Mouse (Mus musculus): Measurements from ENCODE around the gene Lrig1. TPM values are rescaled to one million over a fixed set of nuclear protein-coding genes. Genes with fewer than 3 reads are reported as not detected.

Gene Lrig1
- total RNA-seq, 2 experiments from 2014 or later: 27.0 to 27.8 TPM

DNA sequence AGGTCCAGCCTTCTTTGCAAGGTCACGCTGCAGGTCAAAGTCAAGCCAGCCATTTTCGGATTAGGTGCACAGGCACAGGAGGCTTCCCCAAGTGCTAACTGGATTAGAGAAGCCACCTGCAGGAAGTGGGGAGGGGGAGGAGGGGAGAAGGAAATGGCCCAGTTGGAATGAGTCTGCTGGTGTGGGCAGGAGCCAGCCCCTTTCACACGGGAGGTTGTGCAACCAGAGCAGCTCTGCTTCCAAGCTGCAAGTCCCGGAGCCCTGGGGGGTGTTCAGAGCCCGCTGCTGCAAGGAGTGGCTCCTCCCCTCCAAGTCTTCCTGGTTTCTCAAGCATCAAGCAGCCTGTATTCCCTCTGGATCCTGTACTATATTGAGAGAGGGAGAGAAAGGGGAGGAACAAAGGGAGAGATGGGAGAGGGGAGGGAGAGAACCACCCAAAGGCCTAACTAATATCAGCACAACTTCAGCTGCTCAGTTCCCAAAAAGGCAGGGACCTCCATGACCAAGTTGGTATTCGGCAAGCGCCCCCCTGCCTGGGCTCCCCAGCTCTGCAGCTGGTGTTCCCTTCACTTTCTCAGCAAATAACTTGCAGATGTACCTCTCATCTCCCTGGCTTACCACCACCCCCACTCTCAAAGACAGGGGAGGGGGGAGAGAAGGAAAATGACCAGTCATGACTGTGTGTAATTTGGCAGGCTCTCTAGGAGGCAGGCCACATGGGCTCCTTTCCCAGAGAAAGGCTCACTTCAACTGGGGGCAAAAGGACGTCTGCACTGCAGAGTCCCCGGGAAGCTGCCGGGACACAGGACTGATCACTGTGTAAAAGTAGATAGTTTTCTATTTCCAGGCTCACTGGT lies 52.2 kb downstream of the Lrig1 start:
- peak in 1 of 2 experiments; percentile 49 for DNase-seq

DNA sequence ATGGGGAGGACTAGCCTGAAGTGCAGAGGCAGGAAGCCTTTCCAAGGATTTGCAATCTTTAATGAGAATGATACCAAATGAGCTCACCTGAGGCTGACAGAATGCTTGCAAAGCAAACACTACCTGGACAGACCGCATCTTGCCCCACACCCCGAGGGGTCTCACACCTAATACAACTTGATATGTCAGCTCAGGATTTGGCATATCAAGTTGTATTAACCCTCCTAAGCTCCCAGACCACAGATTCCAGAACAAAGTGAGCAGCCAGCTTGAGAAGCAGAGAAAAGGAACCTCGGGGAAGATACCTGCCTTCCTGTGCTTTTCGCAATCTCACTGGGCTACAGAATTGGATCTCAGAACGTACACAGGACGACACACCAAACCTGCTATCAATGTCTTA lies 53.1 kb downstream of the Lrig1 start:
- no peak for DNase-seq

DNA sequence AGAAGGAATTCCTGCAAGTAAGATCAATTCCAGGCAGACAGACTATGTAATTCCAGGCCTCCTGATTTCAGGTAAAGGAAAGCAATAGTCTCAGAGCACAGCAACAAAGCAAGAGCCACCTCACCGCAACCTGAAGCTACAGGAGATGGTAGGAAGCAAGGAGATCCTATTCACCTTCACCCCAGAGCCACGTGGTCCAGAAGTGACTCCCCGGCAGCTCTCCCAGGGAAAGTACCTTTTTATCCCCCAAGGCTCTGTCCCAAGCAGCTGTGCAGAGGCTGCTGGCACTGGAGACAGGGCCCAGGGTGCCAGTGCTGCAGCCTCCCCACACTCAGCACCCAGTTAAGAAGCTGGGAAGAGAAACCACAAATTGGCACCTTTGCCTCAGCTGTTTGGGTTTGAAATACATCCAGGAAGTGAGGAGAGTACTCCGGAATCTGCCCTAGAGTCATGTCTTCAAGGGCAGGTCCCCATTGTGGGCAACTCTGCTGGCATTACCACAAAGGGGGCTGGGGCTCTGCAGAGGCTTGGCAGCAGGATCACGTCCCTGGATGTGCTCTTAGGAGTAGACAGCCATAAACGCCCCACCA lies 53.6 kb downstream of the Lrig1 start:
- DNase-seq: no peak

- DNase-seq: no peak
Measured at GRCm38 (mm10) chr6:94645723-94646122, 54.2 kb downstream of the Lrig1 start.

DNA sequence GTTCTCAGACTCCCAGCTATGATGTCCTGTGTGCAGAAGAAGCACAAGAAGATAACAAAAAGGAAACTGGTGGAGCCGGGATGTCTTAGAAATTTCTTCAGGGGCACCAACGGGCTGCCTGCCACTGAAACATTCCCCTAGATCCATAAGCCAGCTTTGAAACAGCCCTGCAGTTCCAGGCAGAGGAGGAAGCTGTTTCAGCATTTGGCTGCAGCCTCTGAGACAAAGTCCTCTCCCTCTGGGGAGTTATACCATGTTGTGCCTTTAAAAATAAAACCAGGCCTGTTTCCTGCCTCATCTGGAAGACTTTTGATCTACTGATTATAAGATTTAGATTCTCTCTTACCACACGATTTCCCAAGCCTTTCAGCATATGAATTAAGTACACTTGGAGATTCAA lies 55.3 kb downstream of the Lrig1 start:
- DNase-seq: no peak

- no peak for DNase-seq
Measured at GRCm38 (mm10) chr6:94643989-94644388, 56.0 kb downstream of the Lrig1 start.

GRCm38 (mm10) chr6:94642048-94642447 lies 57.9 kb downstream of the Lrig1 start:
- no peak for DNase-seq

- peak; percentile 38 to 55 for DNase-seq
Measured at GRCm38 (mm10) chr6:94640297-94640696, 59.7 kb downstream of the Lrig1 start.

GRCm38 (mm10) chr6:94637024-94637434 lies 62.9 kb downstream of the Lrig1 start:
- DNase-seq: no peak

GRCm38 (mm10) chr6:94635343-94635742 lies 64.6 kb downstream of the Lrig1 start:
- DNase-seq: no peak

GRCm38 (mm10) chr6:94634710-94635109 lies 65.2 kb downstream of the Lrig1 start:
- no peak for DNase-seq

- DNase-seq: no peak
Measured at GRCm38 (mm10) chr6:94634274-94634673, 65.7 kb downstream of the Lrig1 start.

DNA sequence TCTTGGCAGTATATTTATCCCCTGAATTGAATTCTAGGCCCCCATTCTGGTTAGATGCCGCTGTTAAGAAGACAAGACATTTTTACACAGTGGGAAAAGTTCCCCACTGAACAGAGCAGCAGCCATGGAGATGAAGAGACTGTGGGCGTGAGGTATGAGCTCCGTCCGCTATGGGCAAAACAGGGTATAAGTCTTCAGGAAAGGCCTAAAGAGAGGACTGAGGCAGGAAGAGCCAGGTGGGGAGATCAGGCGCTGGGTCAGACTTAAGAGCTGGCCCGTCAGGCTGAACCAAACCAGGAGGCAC lies 68.2 kb downstream of the Lrig1 start:
- DNase-seq: no peak

DNA sequence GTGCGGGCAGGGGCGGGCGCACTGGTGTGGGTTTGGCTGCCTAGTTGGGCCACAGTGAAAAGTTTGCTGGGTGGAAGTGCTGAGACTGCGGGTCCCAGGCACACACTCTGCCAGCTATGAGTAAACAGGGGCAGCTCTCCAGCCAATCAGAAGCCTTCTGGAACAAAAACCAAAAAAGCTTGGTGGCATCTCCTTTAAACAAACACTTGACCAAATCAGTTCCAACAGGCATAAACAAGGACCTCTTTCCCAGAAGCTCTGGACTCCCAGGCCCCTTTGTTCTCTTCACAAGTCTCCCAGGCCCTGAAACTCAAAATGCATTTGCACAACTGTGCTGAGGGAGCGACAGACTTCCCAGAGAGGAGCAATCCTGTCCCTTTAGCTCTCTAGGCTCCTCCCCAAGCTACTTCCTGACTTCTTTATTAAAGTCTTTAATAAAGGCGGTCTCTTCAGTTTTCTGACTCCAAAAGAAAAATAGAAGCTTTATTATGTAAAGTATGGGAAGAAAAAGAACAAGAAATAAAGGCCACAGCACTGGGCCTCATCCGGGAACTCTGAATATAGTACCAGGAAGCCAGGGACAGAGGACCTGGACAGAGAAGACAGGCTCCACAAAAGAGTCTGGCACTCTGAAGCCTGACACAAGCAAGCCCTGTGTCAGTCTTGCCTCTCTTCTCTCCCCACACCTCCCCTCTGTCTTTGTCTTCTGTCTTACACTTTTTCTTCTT lies 68.7 kb downstream of the Lrig1 start:
- DNase-seq: peak; percentile 36 to 40

- DNase-seq: no peak
Measured at GRCm38 (mm10) chr6:94628787-94629186, 71.2 kb downstream of the Lrig1 start.

DNA sequence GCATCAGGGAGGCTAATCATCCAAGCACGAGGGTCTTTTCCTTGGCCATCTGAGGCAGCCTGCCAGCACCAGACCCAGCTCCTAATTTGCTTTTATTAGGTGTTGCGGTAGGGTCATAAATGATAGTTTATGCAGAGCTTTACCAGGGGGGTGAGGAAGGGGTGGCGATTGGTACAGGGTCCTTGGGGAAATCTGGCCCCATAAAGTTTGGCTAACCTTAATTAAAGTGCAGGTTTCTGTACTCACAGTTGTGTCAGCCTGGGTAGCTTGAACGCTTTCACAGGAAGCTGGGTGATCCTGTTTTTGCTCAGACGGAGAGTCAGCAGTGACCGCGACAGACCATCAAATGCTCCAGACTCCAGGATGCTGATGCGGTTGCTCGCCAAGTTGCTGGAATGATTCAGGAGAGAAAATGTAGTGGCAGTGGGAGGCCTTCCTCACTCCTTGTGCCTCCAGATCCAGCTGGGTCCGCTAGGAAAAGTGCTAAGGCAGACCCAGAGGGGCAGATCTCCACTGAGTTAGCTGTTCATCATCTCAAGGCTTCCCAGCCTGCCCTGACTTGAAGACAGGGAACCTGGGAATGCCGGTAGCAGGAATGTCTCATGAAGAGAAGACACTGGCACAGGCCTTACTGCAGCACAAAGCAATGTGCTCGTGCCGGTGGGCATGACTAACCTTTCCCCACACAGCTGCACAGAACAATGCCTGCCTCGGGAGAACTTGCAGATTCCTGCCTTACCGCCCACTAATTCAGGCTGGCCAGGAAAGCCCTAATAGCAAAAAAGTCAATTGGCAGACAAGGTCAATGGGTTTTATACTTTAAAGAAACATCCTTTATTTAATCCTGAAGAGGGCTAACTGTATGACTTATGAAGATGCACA lies 72.0 kb downstream of the Lrig1 start:
- DNase-seq: no peak

- no peak for DNase-seq
Measured at GRCm38 (mm10) chr6:94626807-94627206, 73.2 kb downstream of the Lrig1 start.

DNA sequence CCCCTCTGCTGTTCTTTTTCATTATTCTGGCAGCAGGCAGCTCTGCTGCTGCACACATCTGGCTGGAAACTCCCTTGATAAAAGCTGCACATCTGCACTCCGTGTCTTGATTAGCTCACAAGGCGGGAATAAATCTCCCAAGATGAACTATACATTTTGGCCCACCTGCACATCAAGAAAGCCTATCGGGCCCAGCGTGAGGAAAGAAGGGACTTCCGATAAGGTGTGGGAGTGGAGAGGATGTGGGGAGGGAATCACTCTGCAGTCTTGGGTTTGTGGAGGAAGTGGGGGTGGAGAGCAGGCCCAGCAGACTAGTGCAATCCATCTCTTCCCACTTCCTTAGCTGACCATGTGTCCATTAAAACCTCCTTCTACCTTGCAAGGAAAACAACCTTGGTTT lies 74.1 kb downstream of the Lrig1 start:
- DNase-seq: no peak

GRCm38 (mm10) chr6:94624543-94624942 lies 75.4 kb downstream of the Lrig1 start:
- no peak for DNase-seq

DNA sequence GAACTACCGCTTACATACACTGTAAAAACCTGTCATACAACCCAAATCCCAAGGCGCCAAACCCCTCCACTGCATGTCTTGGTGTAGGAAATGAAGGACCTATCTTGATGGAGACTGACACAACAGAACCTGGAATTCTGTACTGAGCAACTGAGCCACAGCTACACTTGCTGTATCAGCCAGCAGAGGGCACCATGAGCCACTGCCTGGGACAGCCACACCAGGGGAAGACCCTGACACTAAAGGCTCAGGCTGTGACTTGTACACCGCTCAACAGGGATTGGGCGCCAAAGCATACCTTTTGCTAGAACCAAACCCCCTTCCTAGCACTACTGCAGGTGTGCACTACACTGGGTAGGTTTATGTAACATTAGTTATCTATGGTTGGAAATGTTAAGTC lies 77.0 kb downstream of the Lrig1 start:
- DNase-seq: peak; percentile 65 to 73

- no peak for DNase-seq
Measured at GRCm38 (mm10) chr6:94620801-94621301, 79.1 kb downstream of the Lrig1 start.

DNA sequence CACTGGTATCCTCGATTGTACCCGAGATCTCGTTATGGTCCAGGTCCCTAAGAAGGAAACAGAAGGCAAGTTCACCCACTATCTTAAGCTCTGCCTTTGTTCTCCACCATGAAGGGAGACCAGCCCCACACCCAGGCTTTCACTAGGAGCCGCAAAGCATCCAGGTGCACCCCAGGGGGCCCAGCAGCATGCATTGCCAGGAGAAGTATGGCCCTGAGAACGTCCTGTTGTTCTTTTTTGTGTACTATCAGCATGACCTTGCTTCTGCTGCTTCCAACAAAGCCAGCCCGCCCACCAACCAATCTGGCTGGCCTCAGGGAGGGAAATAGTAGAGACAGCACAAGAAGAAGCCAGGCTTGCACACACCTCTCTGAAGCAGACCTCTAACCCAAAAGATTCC lies 79.7 kb downstream of the Lrig1 start:
- DNase-seq: no peak
